Mouse (Mus musculus): ENCODE results near the gene Cep104.

DNA sequence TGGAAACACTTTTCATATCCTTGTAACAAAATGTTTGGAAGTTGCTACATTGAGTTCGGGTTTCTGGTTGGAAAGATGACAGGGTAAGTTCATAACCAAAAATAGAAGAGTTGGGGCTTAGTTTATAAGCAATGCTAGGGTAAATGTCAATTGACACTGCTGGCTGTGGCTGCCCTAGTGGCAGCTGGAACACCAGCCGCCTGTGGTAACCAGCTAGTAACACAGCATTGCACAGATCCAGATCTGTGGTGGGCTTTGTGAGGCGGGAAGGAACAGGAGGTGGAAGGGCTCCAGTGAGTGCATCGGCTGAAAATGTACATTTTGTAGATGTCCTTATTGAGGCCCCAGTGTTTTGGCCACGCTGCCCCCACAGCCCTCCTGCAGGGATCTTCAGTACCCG, 774 bp downstream of the Cep104 start:
- TF ChIP-seq CTCF (IDR thresholded peaks at IDR 0.05; ENCODE audit: extremely low read depth, insufficient read length, insufficient replicate concordance, low read depth, low read length) (no peak), POLR2A (IDR thresholded peaks at IDR 0.05; ENCODE audit: low read depth, low read length) (no peak)
